Mouse (Mus musculus) megakaryocyte, embryonic 14.5 days (primary cell): ENCODE measurements around the gene Tex101.

Experiments
- FLI1 ChIP-seq: IDR thresholded peaks from 2 replicates; pipeline ENCODE4 v1.6.1; 2012; ENCODE audit warnings: low read length, inconsistent platforms, mixed read lengths
- GATA1 ChIP-seq: IDR thresholded peaks from 3 replicates; pipeline ENCODE4 v1.6.1; 2012; ENCODE audit warnings: mixed read lengths, low read length, inconsistent platforms, borderline replicate concordance

- TF ChIP-seq FLI1 (no peak), GATA1 (no peak)
Measured at GRCm38 (mm10) chr7:24659737-24660357, 16.6 kb downstream of the Tex101 start.
